In the genomic region with DNA sequence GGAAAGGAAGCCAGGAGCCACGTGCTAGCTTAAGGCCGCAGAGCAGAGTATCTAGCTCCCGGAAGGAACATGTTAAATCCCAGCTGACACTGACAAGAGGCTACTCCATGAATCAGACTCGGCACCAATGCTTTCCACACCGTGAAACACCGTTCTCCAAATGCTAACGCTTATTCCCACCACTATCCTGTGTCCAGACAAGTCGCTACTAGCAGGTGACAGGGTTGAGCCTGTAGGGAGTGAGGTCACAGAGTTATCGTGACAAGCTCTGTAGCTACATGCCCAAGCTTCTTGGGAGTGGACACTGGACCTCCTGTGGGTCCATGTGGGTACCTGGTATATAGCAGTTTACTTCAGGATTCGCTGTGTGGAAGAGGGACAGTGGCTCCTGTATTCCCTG, we compare ENCODE assay signal across 24 mouse cellular contexts. TPM values are rescaled to one million over a fixed set of nuclear protein-coding genes. Genes with fewer than 3 reads are reported as not detected.
"Had no signal": no experiment of that assay in that cellular context is flagged by ENCODE, and none has a peak within 500 bp of the region (broad histone marks: within the 10 kb centered on the region; RNA-seq: fewer than 3 reads in every experiment).

No protein-coding gene starts in this region.

- ATAC-seq: inflammation-experienced regulatory T-cells, adult 6 months; intestine, embryonic 16.5 days; liver, postnatal 0 days; lung, postnatal 0 days had no signal

- H3K36me3 ChIP-seq: stomach, embryonic 15.5 days had no signal

- H3K27ac ChIP-seq: limb, embryonic 12.5 days; limb, embryonic 15.5 days; liver, embryonic 14.5 days; midbrain, embryonic 13.5 days; neural tube, embryonic 13.5 days; stomach, embryonic 15.5 days had no signal

- H3K9me3 ChIP-seq: limb, embryonic 12.5 days; limb, embryonic 15.5 days; midbrain, embryonic 13.5 days; neural tube, embryonic 13.5 days; stomach, embryonic 15.5 days had no signal

- H3K9ac ChIP-seq: limb, embryonic 12.5 days; limb, embryonic 15.5 days; liver, embryonic 14.5 days; liver, postnatal 0 days; lung, embryonic 14.5 days; midbrain, embryonic 13.5 days; neural tube, embryonic 13.5 days; stomach, embryonic 15.5 days had no signal

- H3K27me3 ChIP-seq: limb, embryonic 12.5 days; limb, embryonic 15.5 days; midbrain, embryonic 13.5 days; neural tube, embryonic 13.5 days; stomach, embryonic 15.5 days had no signal

- H3K4me2 ChIP-seq: limb, embryonic 12.5 days; limb, embryonic 15.5 days; liver, embryonic 11.5 days; lung, embryonic 14.5 days; midbrain, embryonic 13.5 days; neural tube, embryonic 13.5 days; stomach, embryonic 15.5 days had no signal

- DNase-seq: kidney, adult 18-20 months; kidney, adult 9 months; kidney, postnatal 14 days; kidney, postnatal 4 days; left cerebral cortex, postnatal 4 days; liver, postnatal 0 days; lung, embryonic 14.5 days; lung, postnatal 4 days; right cerebral cortex, postnatal 25 days; spleen, adult 18-20 months; thymus, adult 18-20 months; thymus, postnatal 36 days had no signal

- H3K4me3 ChIP-seq: limb, embryonic 12.5 days; limb, embryonic 15.5 days; midbrain, embryonic 13.5 days; myocyte; neural tube, embryonic 13.5 days; stomach, embryonic 15.5 days had no signal

RNA-seq across cellular contexts. Expression of gene Gm45521, which starts 0.7 kb away (rescaled TPM):
- polyA plus RNA-seq: inflammation-experienced regulatory T-cells, adult 6 months; intestine, embryonic 16.5 days; kidney, embryonic 16.5 days; limb, embryonic 12.5 days; limb, embryonic 15.5 days; liver, embryonic 11.5 days; liver, embryonic 14.5 days; liver, postnatal 0 days; lung, embryonic 14.5 days; lung, postnatal 0 days; myocyte; stomach, embryonic 15.5 days had no signal

RNA-seq across cellular contexts. Expression of gene Dnase1l3, which starts 37.9 kb away (rescaled TPM):
- polyA plus RNA-seq: limb, embryonic 12.5 days had no signal
